Mouse (Mus musculus) CH12.LX (cell line): ENCODE results near the gene Pskh1. TPM values are rescaled to one million over a fixed set of nuclear protein-coding genes. Genes with fewer than 3 reads are reported as not detected.
A peak's percentile ranks its signal among the peaks of the same experiment; 100 is the strongest.

ENCODE experiments used
- DNase-seq: peaks from one replicate; pipeline ENCODE4 v3.0.0-alpha.2; 2013; ENCODE audit errors: extremely low read depth
- H3K27ac ChIP-seq: 2 replicates; pipeline ENCODE4 v1.5.1; 2012; ENCODE audit warnings: low read depth, mild to moderate bottlenecking, control low read depth, moderate library complexity; ENCODE audit not compliant: insufficient read depth
- H3K27me3 ChIP-seq: replicated peaks from 2 replicates; pipeline ENCODE3; 2012; ENCODE audit warnings: inconsistent platforms
- H3K36me3 ChIP-seq, 2 experiments: replicated peaks in 1 of 2; 2 replicates each; pipeline versions ENCODE3 to v1.6.1; 2012; ENCODE audit warnings: inconsistent platforms in 1 of 2, low read length in 1 of 2, mild to moderate bottlenecking in 1 of 2, mixed read lengths in 1 of 2, moderate library complexity in 1 of 2; ENCODE audit not compliant: control insufficient read depth in 1 of 2, insufficient read depth in 1 of 2
- H3K4me1 ChIP-seq, 2 experiments: 2 replicates each; pipeline ENCODE4 v1.6.1; 2012; ENCODE audit warnings: inconsistent platforms in 1 of 2, moderate library complexity in 1 of 2; ENCODE audit not compliant: insufficient read depth in 2 of 2, control insufficient read depth in 1 of 2
- H3K4me2 ChIP-seq: 2 replicates; pipeline ENCODE4 v1.6.1; 2012; ENCODE audit warnings: low read depth, mild to moderate bottlenecking, control low read depth; ENCODE audit not compliant: poor library complexity, insufficient read depth, severe bottlenecking
- H3K4me3 ChIP-seq, 3 experiments: fragments of 150-350 bp in 1 of 3; sonication (generic) in 1 of 3; replicated peaks in 1 of 3; 2 replicates each; pipeline versions ENCODE3 to v1.5.1; 2011 to 2012; ENCODE audit warnings: low read depth in 2 of 3, low read length in 2 of 3, mild to moderate bottlenecking in 2 of 3, moderate library complexity in 2 of 3, control low read depth in 1 of 3, improper control_type of control experiment in 1 of 3, inconsistent platforms in 1 of 3, mixed read lengths in 1 of 3; ENCODE audit not compliant: poor library complexity in 1 of 3
- H3K79me2 ChIP-seq: replicated peaks from 2 replicates; pipeline ENCODE4 v1.6.1; 2012; ENCODE audit warnings: mild to moderate bottlenecking, moderate library complexity; ENCODE audit not compliant: control insufficient read depth, poor library complexity, insufficient read depth, severe bottlenecking; ENCODE audit errors: extremely low read depth
- H3K9ac ChIP-seq: 2 replicates; pipeline ENCODE4 v1.6.1; 2012; ENCODE audit warnings: low read depth, mild to moderate bottlenecking, control low read depth, moderate library complexity; ENCODE audit not compliant: insufficient read depth
- H3K9me3 ChIP-seq: replicated peaks from 2 replicates; pipeline ENCODE3; 2012; ENCODE audit warnings: low read length, inconsistent platforms, mixed read lengths
- BHLHE40 ChIP-seq: IDR thresholded peaks from 2 replicates; pipeline ENCODE4 v1.6.1; 2011; ENCODE audit warnings: mild to moderate bottlenecking, low read depth, low read length, improper control_type of control experiment
- CHD1 ChIP-seq: IDR thresholded peaks from 2 replicates; pipeline ENCODE4 v1.6.1; 2012; ENCODE audit warnings: low read depth, low read length, improper control_type of control experiment, inconsistent platforms
- CHD2 ChIP-seq: IDR thresholded peaks from 2 replicates; pipeline ENCODE4 v1.6.1; 2011; ENCODE audit warnings: low read length, improper control_type of control experiment
- CTCF ChIP-seq, 2 experiments: IDR thresholded peaks in 1 of 2; conservative IDR thresholded peaks in 1 of 2; 2 replicates each; pipeline ENCODE4 v1.5.1; 2011 to 2012; ENCODE audit warnings: low read depth in 2 of 2, low read length in 2 of 2, improper control_type of control experiment in 1 of 2, inconsistent platforms in 1 of 2, mild to moderate bottlenecking in 1 of 2, moderate library complexity in 1 of 2
- E2F4 ChIP-seq: IDR thresholded peaks from 2 replicates; pipeline ENCODE4 v1.6.1; 2011; ENCODE audit warnings: low read depth, low read length, improper control_type of control experiment; ENCODE audit not compliant: insufficient replicate concordance
- ELF1 ChIP-seq: IDR thresholded peaks from 2 replicates; pipeline ENCODE4 v1.6.1; 2014; ENCODE audit warnings: low read depth, mild to moderate bottlenecking, inconsistent platforms, low read length, improper control_type of control experiment
- EP300 ChIP-seq: IDR thresholded peaks from 2 replicates; pipeline ENCODE4 v1.6.1; 2011; ENCODE audit warnings: low read length, improper control_type of control experiment
- ETS1 ChIP-seq: conservative IDR thresholded peaks from 2 replicates; pipeline ENCODE4 v1.6.1; 2012; ENCODE audit warnings: low read depth, mild to moderate bottlenecking, inconsistent platforms, low read length, improper control_type of control experiment, moderate library complexity
- GABPA ChIP-seq: IDR thresholded peaks from 2 replicates; pipeline ENCODE4 v1.6.1; 2012; ENCODE audit warnings: low read depth, low read length, improper control_type of control experiment, inconsistent platforms; ENCODE audit not compliant: insufficient replicate concordance
- HCFC1 ChIP-seq: IDR thresholded peaks from 2 replicates; pipeline ENCODE4 v1.6.1; 2012; ENCODE audit warnings: low read depth, mild to moderate bottlenecking, inconsistent platforms, low read length, improper control_type of control experiment
- IRF4 ChIP-seq: IDR thresholded peaks from 2 replicates; pipeline ENCODE4 v1.6.1; 2014; ENCODE audit warnings: low read depth, mild to moderate bottlenecking, inconsistent platforms, low read length, improper control_type of control experiment
- JUN ChIP-seq: IDR thresholded peaks from 2 replicates; pipeline ENCODE4 v1.6.1; 2011; ENCODE audit warnings: low read depth, mild to moderate bottlenecking, low read length, improper control_type of control experiment, moderate library complexity; ENCODE audit not compliant: insufficient read depth
- JUND ChIP-seq: conservative IDR thresholded peaks from 2 replicates; pipeline ENCODE4 v1.6.1; 2011; ENCODE audit warnings: low read depth, low read length, improper control_type of control experiment
- KAT2A ChIP-seq: IDR thresholded peaks from 2 replicates; pipeline ENCODE4 v1.6.1; 2012; ENCODE audit warnings: low read length, improper control_type of control experiment, inconsistent platforms; ENCODE audit not compliant: insufficient replicate concordance
- MAFK ChIP-seq: IDR thresholded peaks from 2 replicates; pipeline ENCODE4 v1.6.1; 2011; ENCODE audit warnings: low read length, improper control_type of control experiment; ENCODE audit not compliant: insufficient replicate concordance
- MAX ChIP-seq: IDR thresholded peaks from 2 replicates; pipeline ENCODE4 v1.6.1; 2011; ENCODE audit warnings: low read length, improper control_type of control experiment
- MAZ ChIP-seq: IDR thresholded peaks from 2 replicates; pipeline ENCODE4 v1.6.1; 2012; ENCODE audit warnings: low read depth, mild to moderate bottlenecking, inconsistent platforms, low read length, improper control_type of control experiment, moderate library complexity
- MXI1 ChIP-seq: IDR thresholded peaks from 2 replicates; pipeline ENCODE4 v1.6.1; 2011; ENCODE audit warnings: mild to moderate bottlenecking, low read depth, low read length, improper control_type of control experiment
- MYC ChIP-seq: IDR thresholded peaks from 2 replicates; pipeline ENCODE4 v1.6.1; 2011; ENCODE audit warnings: low read depth, mild to moderate bottlenecking, improper control_type of control experiment, low read length
- NRF1 ChIP-seq: IDR thresholded peaks from 2 replicates; pipeline ENCODE4 v1.6.1; 2014; ENCODE audit warnings: low read depth, mild to moderate bottlenecking, inconsistent platforms, low read length, improper control_type of control experiment, moderate library complexity
- PAX5 ChIP-seq: IDR thresholded peaks from 2 replicates; pipeline ENCODE4 v1.6.1; 2012; ENCODE audit warnings: low read length, inconsistent platforms, mixed read lengths
- POLR2A ChIP-seq: IDR thresholded peaks from 2 replicates; pipeline ENCODE4 v1.6.1; 2011; ENCODE audit warnings: low read depth, mild to moderate bottlenecking, improper control_type of control experiment, low read length
- POLR2AphosphoS2 ChIP-seq: IDR thresholded peaks from 2 replicates; pipeline ENCODE4 v1.6.1; 2011; ENCODE audit warnings: low read depth, low read length, improper control_type of control experiment
- RAD21 ChIP-seq: IDR thresholded peaks from 2 replicates; pipeline ENCODE4 v1.6.1; 2011; ENCODE audit warnings: low read depth, mild to moderate bottlenecking, low read length, improper control_type of control experiment, moderate library complexity
- RCOR1 ChIP-seq: conservative IDR thresholded peaks from 2 replicates; pipeline ENCODE4 v1.6.1; 2012; ENCODE audit warnings: low read depth, mild to moderate bottlenecking, inconsistent platforms, low read length, improper control_type of control experiment
- SIN3A ChIP-seq: IDR thresholded peaks from 2 replicates; pipeline ENCODE4 v1.6.1; 2012; ENCODE audit warnings: low read length, improper control_type of control experiment, inconsistent platforms
- SMC3 ChIP-seq: IDR thresholded peaks from 2 replicates; pipeline ENCODE4 v1.6.1; 2011; ENCODE audit warnings: low read depth, low read length, improper control_type of control experiment
- TBP ChIP-seq: conservative IDR thresholded peaks from 2 replicates; pipeline ENCODE4 v1.6.1; 2011; ENCODE audit warnings: low read depth, low read length, improper control_type of control experiment
- TCF12 ChIP-seq: IDR thresholded peaks from 2 replicates; pipeline ENCODE4 v1.6.1; 2014; ENCODE audit warnings: low read depth, mild to moderate bottlenecking, inconsistent platforms, low read length, improper control_type of control experiment
- UBTF ChIP-seq: IDR thresholded peaks from 2 replicates; pipeline ENCODE4 v1.6.1; 2012; ENCODE audit warnings: low read depth, mild to moderate bottlenecking, inconsistent platforms, low read length, improper control_type of control experiment, moderate library complexity
- USF1 ChIP-seq: IDR thresholded peaks from 2 replicates; pipeline ENCODE4 v1.6.1; 2014; ENCODE audit warnings: low read depth, mild to moderate bottlenecking, inconsistent platforms, low read length, improper control_type of control experiment
- USF2 ChIP-seq: conservative IDR thresholded peaks from 2 replicates; pipeline ENCODE4 v1.6.1; 2011; ENCODE audit warnings: low read depth, low read length, improper control_type of control experiment
- ZKSCAN1 ChIP-seq: IDR thresholded peaks from 2 replicates; pipeline ENCODE4 v1.6.1; 2012; ENCODE audit warnings: low read depth, inconsistent platforms, low read length, improper control_type of control experiment, borderline replicate concordance
- ZMIZ1 ChIP-seq: IDR thresholded peaks from 2 replicates; pipeline ENCODE4 v1.6.1; 2012; ENCODE audit warnings: low read depth, mild to moderate bottlenecking, inconsistent platforms, low read length, improper control_type of control experiment
- ZNF384 ChIP-seq: IDR thresholded peaks from 2 replicates; pipeline ENCODE4 v1.6.1; 2012; ENCODE audit warnings: low read depth, low read length, improper control_type of control experiment, inconsistent platforms
- dilution Hi-C: fragments of 300-500 bp; cut with MboI; formaldehyde crosslinking; loops from 2 replicates; pipeline ENCODE4 v1.14.3; 2020; ENCODE audit warnings: low sequenced_read_pairs; ENCODE audit not compliant: extremely low pct_unique_long_range_greater_than_20kb, extremely low pct_ligation_motif_present
- in situ Hi-C: fragments of 300-500 bp; cut with MboI; formaldehyde crosslinking; loops from 3 replicates; pipeline ENCODE4 v1.14.3; 2019; ENCODE audit warnings: low sequenced_read_pairs, low pct_ligation_motif_present, low pct_unique_long_range_greater_than_20kb, mixed read lengths
- polyA plus RNA-seq: library from polyadenylated mRNA; unstranded; fragments of >175 nt; gene quantifications from 2 replicates; pipeline ENCODE4 v1.2.1, GENCODE M21; 2012; ENCODE audit warnings: low read depth; ENCODE audit not compliant: insufficient read length
- total RNA-seq, 2 experiments: library from RNA; depleted of rRNA; stranded (reverse); fragments of 300-350 nt in 1 of 2; fragments of >200 nt in 1 of 2; gene quantifications; 2 replicates each; pipeline ENCODE4 v1.2.3; 2012 to 2014

Pskh1 gene
- total and polyA plus RNA-seq, 3 experiments, result 11.0 to 12.9 (median 12.3) TPM

- peak; percentile 20; the same call in 1 of the 2 replicates for TF ChIP-seq MXI1
- peak; percentile 72; the same call in 1 of the 2 replicates for TF ChIP-seq MAZ
- no peak for TF ChIP-seq BHLHE40
- TF ChIP-seq CHD2, result peak; percentile 97
- no peak for TF ChIP-seq ZNF384
- TF ChIP-seq JUND, result no peak
- TF ChIP-seq SIN3A, result peak; percentile 68
- peak; percentile 98 for TF ChIP-seq KAT2A
- peak; percentile 80 for TF ChIP-seq POLR2A
- TF ChIP-seq RAD21, result no peak
- TF ChIP-seq SMC3, result no peak
- no peak; the same call in 1 of the 2 replicates for TF ChIP-seq ZMIZ1
- TF ChIP-seq, all 38 proteins: peak for 17
Measured at GRCm38 (mm10) chr8:105860143-105860981, 39.9 kb upstream of the Pskh1 start, which contains the start of gene Nutf2 (continued).

- peaks cover 84% of the 10 kb centered on the region for H3K79me2 ChIP-seq
- H3K9me3 ChIP-seq, result no peaks in the 10 kb centered on the region
- H3K27ac ChIP-seq, result no peak overlapping the region
- H3K4me3 ChIP-seq, result peak overlapping the region; percentile 92 to 99 (median 95)
- H3K4me1 ChIP-seq, result peaks cover 11 to 56% of the 10 kb centered on the region in 2 experiments; a peak in 3 of 4 replicates
- peak overlapping the region; percentile 72 for H3K9ac ChIP-seq
- peak; percentile 62 for DNase-seq
- in situ Hi-C loops, result no loop called here
- dilution Hi-C loops, result no loop called here
- peak overlapping the region; percentile 94 for H3K4me2 ChIP-seq
- peaks cover 11 to 46% of the 10 kb centered on the region in 2 experiments for H3K36me3 ChIP-seq
- H3K27me3 ChIP-seq, result no peaks in the 10 kb centered on the region
- no peak for TF ChIP-seq JUN
- TF ChIP-seq SIN3A, result peak; percentile 67; the same call in 1 of the 2 replicates
- TF ChIP-seq JUND, result no peak
- TF ChIP-seq IRF4, result no peak
- TF ChIP-seq ETS1, result no peak
- peak; percentile 39 for TF ChIP-seq SMC3
- TF ChIP-seq MAX, result no peak
- TF ChIP-seq NRF1, result no peak
- no peak for TF ChIP-seq BHLHE40
- no peak for TF ChIP-seq POLR2AphosphoS2
- no peak for TF ChIP-seq MXI1
- no peak for TF ChIP-seq TBP
- no peak for TF ChIP-seq MAZ
- TF ChIP-seq KAT2A, result no peak
- TF ChIP-seq POLR2A, result no peak
- TF ChIP-seq HCFC1, result no peak
- no peak for TF ChIP-seq E2F4
- no peak for TF ChIP-seq USF1
- TF ChIP-seq ZMIZ1, result no peak
- TF ChIP-seq ELF1, result no peak
- TF ChIP-seq RAD21, result peak; percentile 18
- TF ChIP-seq MAFK, result no peak
- peak in 1 of 2 experiments; percentile 65; a peak in 2 of 4 replicates for TF ChIP-seq CTCF (conservative IDR thresholded peaks at IDR 0.05 in 1 of 2, IDR thresholded peaks at IDR 0.05 in 1 of 2; ENCODE audit: low read depth in 2 of 2, low read length in 2 of 2)
- no peak for TF ChIP-seq UBTF
- TF ChIP-seq USF2, result no peak
- no peak for TF ChIP-seq TCF12
- TF ChIP-seq ZKSCAN1, result no peak
- TF ChIP-seq EP300, result no peak
- TF ChIP-seq ZNF384, result peak; percentile 80
- TF ChIP-seq PAX5, result no peak
- no peak for TF ChIP-seq RCOR1
- TF ChIP-seq CHD1, result no peak
- TF ChIP-seq MYC, result no peak
- TF ChIP-seq GABPA, result no peak
Measured at GRCm38 (mm10) chr8:105861951-105862350, 38.3 kb upstream of the Pskh1 start.
